Mouse (Mus musculus): ENCODE results near the gene Tm7sf3. TPM values are rescaled to one million over a fixed set of nuclear protein-coding genes. Genes with fewer than 3 reads are reported as not detected.
A peak's percentile ranks its signal among the peaks of the same experiment; 100 is the strongest.

Gene Tm7sf3
- total RNA-seq (2022): 10 to 100 TPM; 15.7 to 16.7 (median 15.9) TPM

- peak; percentile 98 for DNase-seq (ENCODE audit: low spot score)
Measured at GRCm38 (mm10) chr6:146642276-146643183, at the start of gene Tm7sf3, which contains the start of gene Med21. Gene Tm7sf3 (minus strand): TSS chr6:146642824. Gene Med21 (plus strand): TSS chr6:146642547.

- no peak for DNase-seq (ENCODE audit: low spot score)
Measured at GRCm38 (mm10) chr6:146688861-146689260, 46.2 kb upstream of the Tm7sf3 start.

GRCm38 (mm10) chr6:146688010-146688409 is 45.4 kb upstream of the Tm7sf3 start:
- DNase-seq (ENCODE audit: low spot score): no peak

GRCm38 (mm10) chr6:146686463-146687196 is 44.0 kb upstream of the Tm7sf3 start:
- no peak for DNase-seq (ENCODE audit: low spot score)

GRCm38 (mm10) chr6:146685781-146686308 is 43.2 kb upstream of the Tm7sf3 start:
- peak; percentile 79 for DNase-seq (ENCODE audit: low spot score)

GRCm38 (mm10) chr6:146683881-146684280 is 41.3 kb upstream of the Tm7sf3 start:
- DNase-seq (ENCODE audit: low spot score): no peak

- no peak for DNase-seq (ENCODE audit: low spot score)
Measured at GRCm38 (mm10) chr6:146678136-146679070, 35.8 kb upstream of the Tm7sf3 start.

- DNase-seq (ENCODE audit: low spot score): no peak
Measured at GRCm38 (mm10) chr6:146676904-146677303, 34.3 kb upstream of the Tm7sf3 start.

GRCm38 (mm10) chr6:146674881-146675536 is 32.4 kb upstream of the Tm7sf3 start:
- DNase-seq (ENCODE audit: low spot score): no peak

- no peak for DNase-seq (ENCODE audit: low spot score)
Measured at GRCm38 (mm10) chr6:146674420-146674819, 31.8 kb upstream of the Tm7sf3 start.

GRCm38 (mm10) chr6:146673696-146674095 is 31.1 kb upstream of the Tm7sf3 start:
- no peak for DNase-seq (ENCODE audit: low spot score)

- DNase-seq (ENCODE audit: low spot score): no peak
Measured at GRCm38 (mm10) chr6:146672106-146672505, 29.5 kb upstream of the Tm7sf3 start.

GRCm38 (mm10) chr6:146670956-146671855 is 28.6 kb upstream of the Tm7sf3 start:
- no peak for DNase-seq (ENCODE audit: low spot score)

GRCm38 (mm10) chr6:146668606-146669005 is 26.0 kb upstream of the Tm7sf3 start:
- no peak for DNase-seq (ENCODE audit: low spot score)

- no peak for DNase-seq (ENCODE audit: low spot score)
Measured at GRCm38 (mm10) chr6:146666811-146667210, 24.2 kb upstream of the Tm7sf3 start.

- no peak for DNase-seq (ENCODE audit: low spot score)
Measured at GRCm38 (mm10) chr6:146665408-146665807, 22.8 kb upstream of the Tm7sf3 start.

GRCm38 (mm10) chr6:146664917-146665316 is 22.3 kb upstream of the Tm7sf3 start:
- DNase-seq (ENCODE audit: low spot score): no peak

- no peak for DNase-seq (ENCODE audit: low spot score)
Measured at GRCm38 (mm10) chr6:146664116-146664515, 21.5 kb upstream of the Tm7sf3 start.

- DNase-seq (ENCODE audit: low spot score): no peak
Measured at GRCm38 (mm10) chr6:146662679-146663078, 20.1 kb upstream of the Tm7sf3 start.

GRCm38 (mm10) chr6:146661655-146662054 is 19.0 kb upstream of the Tm7sf3 start:
- no peak for DNase-seq (ENCODE audit: low spot score)
